Mouse (Mus musculus) midbrain, embryonic 10.5 days (tissue): Measurements from ENCODE around the gene Rnf103. TPM values are rescaled to one million over a fixed set of nuclear protein-coding genes. Genes with fewer than 3 reads are reported as not detected.
A peak's percentile ranks its signal among the peaks of the same experiment; 100 is the strongest.
"Not testable (repeated sequence)": the region's sequence is repeated elsewhere in the genome, so short reads cannot be mapped to it uniquely, and the experiment has no call there.

Experiments used
- DNase-seq: peaks from one replicate; pipeline ENCODE4 v3.0.0-alpha.2; 2017; ENCODE audit warnings: low spot score
- H3K27ac ChIP-seq: fragments of 300-500 bp; sonication (generic); replicated peaks from 2 replicates; pipeline ENCODE4 v1.5.1; 2016; ENCODE audit warnings: mild to moderate bottlenecking
- H3K27me3 ChIP-seq: fragments of 300-500 bp; sonication (generic); 2 replicates; pipeline ENCODE4 v1.6.1; 2016; ENCODE audit warnings: low read depth, mild to moderate bottlenecking; ENCODE audit not compliant: poor library complexity, severe bottlenecking
- H3K36me3 ChIP-seq: fragments of 300-500 bp; sonication (generic); 2 replicates; pipeline ENCODE4 v1.6.1; 2016; ENCODE audit warnings: mild to moderate bottlenecking, moderate library complexity
- H3K4me1 ChIP-seq: fragments of 300-500 bp; sonication (generic); 2 replicates; pipeline ENCODE4 v1.6.1; 2016
- H3K4me3 ChIP-seq: fragments of 300-500 bp; sonication (generic); 2 replicates; pipeline ENCODE4 v1.5.1; 2016; ENCODE audit warnings: mild to moderate bottlenecking, moderate library complexity
- H3K9me3 ChIP-seq: fragments of 300-500 bp; sonication (generic); replicated peaks from 2 replicates; pipeline ENCODE4 v1.6.1; 2016; ENCODE audit warnings: mild to moderate bottlenecking
- WGBS: fragments of 180-500 bp; shearing (Covaris S2); methylation state at CpG from one replicate; pipeline ENCODE4 v1.1.7; 2016; 5-methylcytosine and 5-hydroxymethylcytosine counted together
- polyA plus RNA-seq: library from polyadenylated mRNA; unstranded; fragments of >200 nt; fragmentation: Nextera tagmentation; extraction: Ambion mirVana; gene quantifications from 2 replicates; pipeline ENCODE4 v1.2.1, GENCODE M21; 2016

Gene Rnf103
- 9.8 and 11.3 TPM in 2 replicates for polyA plus RNA-seq

GRCm38 (mm10) chr6:71493675-71494340, at the start of gene Rnf103:
Rnf103 (plus strand) TSS chr6:71493894.
- H3K4me3 ChIP-seq = peak within 1 kb of the TSS; percentile 93
- H3K9me3 ChIP-seq = no peaks in the 10 kb centered on the region
- peak; percentile 97 for DNase-seq
- H3K27me3 ChIP-seq = no peaks in the 10 kb centered on the region
- H3K36me3 ChIP-seq = peaks cover 11% of the 10 kb centered on the region
- H3K27ac ChIP-seq = peak within 1 kb of the TSS; percentile 98
- peaks cover 20% of the 10 kb centered on the region for H3K4me1 ChIP-seq
- under 1% methylated on average over 79 of the region's 79 CpGs for WGBS

GRCm38 (mm10) chr6:71444756-71445155, 48.9 kb upstream of the Rnf103 start:
- no peaks in the 10 kb centered on the region for H3K9me3 ChIP-seq
- no peaks in the 10 kb centered on the region for H3K36me3 ChIP-seq
- no peak overlapping the region for H3K27ac ChIP-seq
- no peak for DNase-seq
- H3K4me1 ChIP-seq = peaks cover 11% of the 10 kb centered on the region
- H3K4me3 ChIP-seq = no peak overlapping the region
- H3K27me3 ChIP-seq = no peaks in the 10 kb centered on the region
- WGBS = 61% methylated on average over 1 of the region's 1 CpGs

GRCm38 (mm10) chr6:71445560-71445959, 48.1 kb upstream of the Rnf103 start:
- 91% methylated on average over 6 of the region's 6 CpGs for WGBS
- Histone ChIP-seq H3K27me3 (no peaks in the 10 kb centered on the region), H3K9me3 (no peaks in the 10 kb centered on the region), H3K27ac (no peak overlapping the region), H3K4me1 (peaks cover 11% of the 10 kb centered on the region), H3K4me3 (no peak overlapping the region), H3K36me3 (no peaks in the 10 kb centered on the region)
- no peak for DNase-seq

- no peak overlapping the region for H3K4me3 ChIP-seq
- no peak overlapping the region for H3K27ac ChIP-seq
- no peak for DNase-seq
- H3K9me3 ChIP-seq = no peaks in the 10 kb centered on the region
- no peaks in the 10 kb centered on the region for H3K36me3 ChIP-seq
- H3K27me3 ChIP-seq = no peaks in the 10 kb centered on the region
- 81% methylated on average over 2 of the region's 2 CpGs for WGBS
- no peaks in the 10 kb centered on the region for H3K4me1 ChIP-seq
Observed at GRCm38 (mm10) chr6:71452792-71453191, 40.9 kb upstream of the Rnf103 start.

- H3K4me3 ChIP-seq, H3K36me3 ChIP-seq, H3K27ac ChIP-seq, H3K9me3 ChIP-seq, DNase-seq, H3K4me1 ChIP-seq, H3K27me3 ChIP-seq: not testable (repeated sequence)
Observed at GRCm38 (mm10) chr6:71453983-71454739, 39.5 kb upstream of the Rnf103 start.

- Histone ChIP-seq H3K4me3 (no peak overlapping the region), H3K27me3 (no peaks in the 10 kb centered on the region), H3K4me1 (no peaks in the 10 kb centered on the region), H3K27ac (no peak overlapping the region), H3K36me3 (no peaks in the 10 kb centered on the region), H3K9me3 (no peaks in the 10 kb centered on the region)
- WGBS = 77% methylated on average over 8 of the region's 8 CpGs
- no peak for DNase-seq
Observed at GRCm38 (mm10) chr6:71457956-71458608, 35.6 kb upstream of the Rnf103 start.

GRCm38 (mm10) chr6:71465146-71465545, 28.5 kb upstream of the Rnf103 start:
- WGBS = 89% methylated on average over 3 of the region's 3 CpGs
- H3K27ac ChIP-seq = no peak overlapping the region
- no peak for DNase-seq
- no peak overlapping the region for H3K4me3 ChIP-seq
- H3K4me1 ChIP-seq = 0 out of 2 replicates have a peak, but pooled peaks cover 4% of the 10 kb centered on the region
- no peaks in the 10 kb centered on the region for H3K36me3 ChIP-seq
- H3K9me3 ChIP-seq = no peaks in the 10 kb centered on the region
- no peaks in the 10 kb centered on the region for H3K27me3 ChIP-seq

- no peaks in the 10 kb centered on the region for H3K27me3 ChIP-seq
Observed at GRCm38 (mm10) chr6:71467766-71468165, 25.9 kb upstream of the Rnf103 start.

GRCm38 (mm10) chr6:71469291-71469690, 24.4 kb upstream of the Rnf103 start:
- WGBS = 65% methylated on average over 3 of the region's 3 CpGs
- DNase-seq = no peak

More at GRCm38 (mm10) chr6:71467766-71468165, 25.9 kb upstream of the Rnf103 start:
- no peak for DNase-seq
- H3K9me3 ChIP-seq = no peaks in the 10 kb centered on the region
- H3K27ac ChIP-seq = no peak overlapping the region
- 84% methylated on average over 4 of the region's 4 CpGs for WGBS
- no peak overlapping the region for H3K4me3 ChIP-seq
- H3K4me1 ChIP-seq = 0 out of 2 replicates have a peak, but pooled peaks cover 4% of the 10 kb centered on the region
- no peaks in the 10 kb centered on the region for H3K36me3 ChIP-seq

GRCm38 (mm10) chr6:71471830-71472520, 21.7 kb upstream of the Rnf103 start:
- WGBS = 81% methylated on average over 4 of the region's 4 CpGs
- H3K9me3 ChIP-seq = no peaks in the 10 kb centered on the region
- no peak overlapping the region for H3K27ac ChIP-seq
- no peaks in the 10 kb centered on the region for H3K27me3 ChIP-seq
- no peaks in the 10 kb centered on the region for H3K36me3 ChIP-seq
- no peak overlapping the region for H3K4me3 ChIP-seq
- H3K4me1 ChIP-seq = no peaks in the 10 kb centered on the region
- no peak for DNase-seq

More at GRCm38 (mm10) chr6:71469291-71469690, 24.4 kb upstream of the Rnf103 start:
- Histone ChIP-seq H3K27ac (no peak overlapping the region), H3K36me3 (no peaks in the 10 kb centered on the region), H3K4me3 (no peak overlapping the region), H3K4me1 (0 out of 2 replicates have a peak, but pooled peaks cover 4% of the 10 kb centered on the region), H3K9me3 (no peaks in the 10 kb centered on the region), H3K27me3 (no peaks in the 10 kb centered on the region)

GRCm38 (mm10) chr6:71472786-71473185, 20.9 kb upstream of the Rnf103 start:
- no peaks in the 10 kb centered on the region for H3K36me3 ChIP-seq
- H3K4me3 ChIP-seq = no peak overlapping the region
- no peaks in the 10 kb centered on the region for H3K4me1 ChIP-seq
- H3K27ac ChIP-seq = no peak overlapping the region
- no peaks in the 10 kb centered on the region for H3K27me3 ChIP-seq
- no peaks in the 10 kb centered on the region for H3K9me3 ChIP-seq
- WGBS = 79% methylated on average over 1 of the region's 1 CpGs
- no peak for DNase-seq

- Histone ChIP-seq H3K4me3 (no peak overlapping the region), H3K36me3 (no peaks in the 10 kb centered on the region), H3K4me1 (no peaks in the 10 kb centered on the region), H3K9me3 (no peaks in the 10 kb centered on the region), H3K27ac (no peak overlapping the region), H3K27me3 (no peaks in the 10 kb centered on the region)
- no peak for DNase-seq
- 83% methylated on average over 3 of the region's 3 CpGs for WGBS
Observed at GRCm38 (mm10) chr6:71475604-71476003, 18.1 kb upstream of the Rnf103 start.
